Mouse (Mus musculus) brain, embryonic 14.5 days (tissue): ENCODE results near the gene Lgals9.

ENCODE experiments used
- CTCF ChIP-seq: fragments of 200-500 bp; IDR thresholded peaks from 2 replicates; pipeline ENCODE4 v1.5.1; 2012; ENCODE audit warnings: inconsistent platforms, mild to moderate bottlenecking, moderate library complexity, borderline replicate concordance; ENCODE audit not compliant: insufficient read depth, insufficient read length; ENCODE audit errors: extremely low read depth
- POLR2A ChIP-seq: fragments of 200-500 bp; IDR thresholded peaks from 2 replicates; pipeline ENCODE4 v1.6.1; 2012; ENCODE audit warnings: mild to moderate bottlenecking, inconsistent platforms, borderline replicate concordance; ENCODE audit not compliant: poor library complexity, insufficient read depth, insufficient read length, severe bottlenecking; ENCODE audit errors: extremely low read depth

GRCm38 (mm10) chr11:78952467-78952866 lies 32.3 kb downstream of the Lgals9 start:
- TF ChIP-seq POLR2A (no peak), CTCF (no peak)
